Mouse (Mus musculus): ENCODE measurements at regions not wholly inside any gene's neighbourhood (a gene's known extent, or its start where the extent isn't known, plus 50 kb on each side); places are given as distances from the start of the nearest gene placed in this dataset.
"Not testable (repeated sequence)": the region's sequence is repeated elsewhere in the genome, so short reads cannot be mapped to it uniquely, and the experiment has no call there.

- DNase-seq (ENCODE audit: low read depth, low spot score) = no peak
Observed at GRCm38 (mm10) chr12:29049801-29050200, 298.2 kb downstream of the Eipr1 start.

- no peak for DNase-seq (ENCODE audit: low read depth, low spot score)
Observed at GRCm38 (mm10) chr12:29050516-29051251, 299.1 kb downstream of the Eipr1 start.

GRCm38 (mm10) chr12:29054367-29054766 lies 302.8 kb downstream of the Eipr1 start:
- DNase-seq (ENCODE audit: low read depth, low spot score) = no peak

GRCm38 (mm10) chr12:29062025-29062637 lies 310.5 kb downstream of the Eipr1 start:
- no peak for DNase-seq (ENCODE audit: low read depth, low spot score)

- DNase-seq (ENCODE audit: low read depth, low spot score) = no peak
Observed at GRCm38 (mm10) chr12:29062801-29063200, 311.2 kb downstream of the Eipr1 start.

- no peak for DNase-seq (ENCODE audit: low read depth, low spot score)
Observed at GRCm38 (mm10) chr12:29068180-29068579, 316.6 kb downstream of the Eipr1 start.

GRCm38 (mm10) chr12:29075096-29075852 lies 323.7 kb downstream of the Eipr1 start:
- DNase-seq (ENCODE audit: low read depth, low spot score) = no peak

GRCm38 (mm10) chr12:29076606-29077005 lies 325.0 kb downstream of the Eipr1 start:
- no peak for DNase-seq (ENCODE audit: low read depth, low spot score)

GRCm38 (mm10) chr12:29079011-29079410 lies 327.4 kb downstream of the Eipr1 start:
- no peak for DNase-seq (ENCODE audit: low read depth, low spot score)

GRCm38 (mm10) chr12:29083426-29084221 lies 332.0 kb downstream of the Eipr1 start:
- DNase-seq (ENCODE audit: low read depth, low spot score) = no peak

- DNase-seq (ENCODE audit: low read depth, low spot score) = not testable (repeated sequence)
Observed at GRCm38 (mm10) chr12:29087245-29087644, 335.6 kb downstream of the Eipr1 start.

GRCm38 (mm10) chr12:29089634-29090033 lies 338.0 kb downstream of the Eipr1 start:
- no peak for DNase-seq (ENCODE audit: low read depth, low spot score)

GRCm38 (mm10) chr12:29090451-29090850 lies 338.8 kb downstream of the Eipr1 start:
- DNase-seq (ENCODE audit: low read depth, low spot score) = no peak

GRCm38 (mm10) chr12:29095406-29096032 lies 343.9 kb downstream of the Eipr1 start:
- no peak for DNase-seq (ENCODE audit: low read depth, low spot score)

- DNase-seq (ENCODE audit: low read depth, low spot score) = no peak
Observed at GRCm38 (mm10) chr12:29096033-29096913, 344.7 kb downstream of the Eipr1 start.

GRCm38 (mm10) chr12:29100042-29100570 lies 348.5 kb downstream of the Eipr1 start:
- DNase-seq (ENCODE audit: low read depth, low spot score) = no peak

- no peak for DNase-seq (ENCODE audit: low read depth, low spot score)
Observed at GRCm38 (mm10) chr12:29106893-29107719, 355.5 kb downstream of the Eipr1 start.

GRCm38 (mm10) chr12:29107720-29108051 lies 356.1 kb downstream of the Eipr1 start:
- DNase-seq (ENCODE audit: low read depth, low spot score) = no peak

- DNase-seq (ENCODE audit: low read depth, low spot score) = no peak
Observed at GRCm38 (mm10) chr12:29118336-29118735, 366.7 kb downstream of the Eipr1 start.
